Mouse (Mus musculus) heart, postnatal 25 days (tissue): ENCODE measurements at regions not wholly inside any gene's neighbourhood (a gene's known extent, or its start where the extent isn't known, plus 50 kb on each side); places are given as distances from the start of the nearest gene placed in this dataset.

Source experiments
- DNase-seq: peaks from one replicate; pipeline ENCODE4 v3.0.0; 2022; ENCODE audit warnings: low spot score
- intact Hi-C: fragments of 180-260 bp; cut with DNase I; formaldehyde crosslinking; loops from one replicate; pipeline ENCODE4 v1.15.1; 2025

DNA sequence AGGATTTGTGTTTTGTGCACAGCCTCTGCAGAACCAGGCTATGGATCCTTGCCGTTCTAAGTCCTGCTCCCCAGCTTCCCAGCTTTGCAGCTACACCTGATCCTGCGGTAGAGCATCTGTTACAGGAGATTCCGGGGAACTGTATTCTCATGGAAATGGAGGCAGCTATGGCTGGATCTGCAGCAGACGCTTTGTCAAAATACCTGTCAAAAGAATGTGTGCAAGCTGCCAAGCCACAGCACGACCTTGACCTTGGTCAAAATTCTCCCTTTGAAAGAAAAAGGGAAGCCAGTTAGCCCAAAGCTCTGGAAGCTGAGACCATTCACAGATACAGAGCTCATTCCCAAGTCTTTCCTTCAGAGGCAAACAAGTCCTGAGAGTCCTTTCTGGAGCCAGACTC, 255.3 kb downstream of the Med13l start:
- intact Hi-C loops, result no loop called here

DNA sequence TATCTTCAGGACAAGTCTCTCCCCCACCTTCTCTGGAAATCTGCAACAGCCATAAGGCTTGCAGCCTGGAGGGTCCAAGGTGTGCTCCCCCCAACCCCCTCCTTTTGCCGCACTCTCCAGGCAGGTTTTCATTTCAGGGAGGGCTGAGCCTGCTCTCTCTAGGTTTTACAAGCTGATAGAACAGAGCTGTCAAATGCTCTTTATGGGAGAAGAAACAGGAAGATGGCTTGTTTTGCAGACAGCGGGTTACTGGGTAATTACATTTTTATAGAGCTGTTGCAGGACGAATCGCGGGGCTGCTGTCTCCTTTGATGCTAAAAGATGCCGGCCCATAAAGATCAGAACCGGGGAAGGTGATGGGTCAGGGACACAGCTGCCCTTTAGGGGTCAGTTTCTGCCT, 257.8 kb downstream of the Med13l start:
- intact Hi-C loops, result no loop called here
- DNase-seq, result no peak

More for the DNA sequence above, 255.3 kb downstream of the Med13l start:
- DNase-seq, result no peak

DNA sequence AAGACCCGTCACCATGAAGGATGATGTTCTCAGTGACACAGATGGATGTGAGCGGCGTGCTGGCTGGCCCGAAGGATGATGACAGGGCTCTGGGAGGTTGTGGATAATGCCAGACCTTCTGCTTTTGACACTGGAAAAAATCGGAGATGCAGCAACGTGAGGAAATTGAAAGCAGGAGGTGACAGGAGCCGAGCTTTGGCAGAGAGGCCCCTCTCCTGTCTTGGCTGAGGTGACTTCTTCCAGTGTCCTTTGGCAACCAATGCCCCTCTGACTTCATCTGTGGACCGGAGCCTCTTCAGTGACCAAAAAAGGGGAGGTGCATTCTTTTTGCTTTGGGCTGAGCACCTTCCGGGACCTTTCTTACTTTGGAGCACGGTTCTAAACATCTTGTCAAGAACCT, 264.3 kb downstream of the Med13l start:
- intact Hi-C loops, result no loop called here
- no peak for DNase-seq

DNA sequence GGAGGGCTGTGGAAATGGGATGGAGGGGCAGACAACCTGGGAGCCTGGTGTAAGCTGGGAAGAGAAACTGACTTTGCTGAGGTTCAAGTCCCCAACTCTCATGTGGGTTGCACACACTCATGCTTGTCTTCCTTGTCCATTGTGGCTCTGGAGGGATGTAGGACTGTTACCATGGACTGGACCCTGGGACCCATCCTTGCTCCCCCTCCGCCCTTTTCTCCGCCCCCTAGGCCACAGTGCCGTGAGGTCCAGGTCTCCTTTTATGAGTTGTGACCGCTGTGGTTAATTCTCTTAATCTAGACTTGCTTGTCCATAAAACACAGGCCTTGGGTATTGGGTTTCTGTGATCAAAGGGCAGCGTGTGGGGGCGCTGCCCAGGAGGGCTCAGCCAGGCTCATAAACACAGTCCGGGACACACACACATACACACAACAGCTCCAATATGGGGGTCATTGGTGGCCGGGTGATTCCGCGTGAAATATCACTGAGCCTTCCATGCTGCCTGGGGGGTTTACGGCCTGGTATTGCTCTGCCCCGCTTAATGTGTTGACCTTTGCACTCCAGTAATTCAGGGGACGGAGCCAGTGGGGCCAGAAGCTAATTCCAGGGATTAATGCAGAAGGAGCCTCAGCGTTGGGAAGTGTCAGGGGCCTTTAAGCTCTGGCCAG, 268.7 kb downstream of the Med13l start:
- no peak for DNase-seq
- intact Hi-C loops, result no loop called here

DNA sequence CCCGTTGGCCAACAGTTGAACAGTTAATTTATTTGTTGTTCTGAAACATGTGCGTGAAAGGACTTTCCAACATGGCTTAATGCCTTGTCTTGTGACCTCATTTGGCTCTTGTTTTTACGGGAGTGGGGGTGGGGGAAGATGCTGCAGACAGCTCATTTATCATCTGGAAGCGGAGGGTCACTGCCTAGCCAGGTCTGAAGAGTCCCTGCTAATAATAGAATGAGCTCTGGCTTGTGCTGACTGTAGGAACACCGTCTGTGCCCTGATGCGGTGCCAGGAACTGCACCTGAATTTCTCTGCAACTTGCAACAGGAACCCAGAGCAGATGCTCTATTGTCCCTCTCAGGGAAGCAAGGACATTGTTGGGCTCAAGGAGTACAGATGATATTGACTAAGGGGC, 272.2 kb downstream of the Med13l start:
- intact Hi-C loops, result no loop called here
- DNase-seq, result no peak

DNA sequence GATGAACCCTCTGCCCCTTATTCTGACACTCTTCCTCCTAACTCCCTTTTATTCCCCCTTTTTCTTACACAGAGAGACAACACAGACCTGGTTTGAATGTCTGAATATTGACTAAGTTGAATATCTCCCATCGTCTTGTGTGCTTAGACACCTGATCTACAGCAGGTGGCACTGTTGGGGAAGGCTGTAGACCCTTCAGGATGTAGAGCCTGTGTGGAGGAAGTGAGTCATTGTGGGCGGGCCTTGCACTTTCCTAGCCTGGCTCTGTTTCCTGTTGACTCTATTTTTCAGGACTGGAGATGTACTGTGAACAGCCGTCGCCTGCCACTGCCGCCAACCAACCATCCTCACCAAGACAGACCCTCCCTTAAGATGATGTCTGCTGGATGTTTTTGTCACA, 273.6 kb downstream of the Med13l start:
- intact Hi-C loops, result no loop called here
- DNase-seq, result no peak

DNA sequence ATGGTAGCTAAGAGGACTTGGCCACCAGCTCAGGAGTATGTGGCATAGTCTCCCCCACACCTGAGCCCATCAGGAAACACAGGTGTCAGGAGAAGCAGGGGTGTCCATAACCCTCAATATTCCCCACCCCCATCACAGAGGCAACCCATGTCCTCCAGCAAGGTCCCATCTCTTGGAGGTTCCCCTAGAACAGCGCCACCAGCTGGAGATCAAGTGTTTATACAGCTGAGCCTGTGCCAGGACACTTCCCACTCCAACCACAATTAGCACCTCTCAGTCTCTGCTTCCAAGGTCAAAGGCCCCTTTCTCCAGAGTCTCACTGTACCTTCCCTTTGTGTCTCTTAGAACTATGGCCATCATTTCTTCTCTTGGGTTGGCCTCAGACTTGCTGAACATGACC, 276.5 kb downstream of the Med13l start:
- no peak for DNase-seq
- intact Hi-C loops, result no loop called here

DNA sequence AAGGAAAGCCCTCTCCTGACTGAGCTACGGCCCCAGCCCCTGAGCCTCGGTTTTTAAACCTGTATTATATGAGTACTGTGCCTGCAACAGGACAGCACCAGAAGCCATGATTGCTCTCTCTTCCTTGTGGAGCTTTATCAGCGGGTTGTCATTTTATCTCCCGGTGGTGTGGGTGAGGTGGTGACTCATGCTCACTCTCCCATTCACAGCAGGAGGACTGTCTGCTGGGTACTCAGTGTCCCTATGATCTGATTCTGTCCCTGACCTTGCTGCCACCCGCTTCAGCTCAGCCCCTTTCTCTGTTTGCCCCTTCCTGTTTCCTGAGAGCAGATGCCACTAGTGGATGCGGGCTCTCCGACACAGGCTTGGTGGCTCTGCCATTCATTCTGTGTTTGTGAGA, 277.9 kb downstream of the Med13l start:
- intact Hi-C loops, result no loop called here
- DNase-seq, result no peak

DNA sequence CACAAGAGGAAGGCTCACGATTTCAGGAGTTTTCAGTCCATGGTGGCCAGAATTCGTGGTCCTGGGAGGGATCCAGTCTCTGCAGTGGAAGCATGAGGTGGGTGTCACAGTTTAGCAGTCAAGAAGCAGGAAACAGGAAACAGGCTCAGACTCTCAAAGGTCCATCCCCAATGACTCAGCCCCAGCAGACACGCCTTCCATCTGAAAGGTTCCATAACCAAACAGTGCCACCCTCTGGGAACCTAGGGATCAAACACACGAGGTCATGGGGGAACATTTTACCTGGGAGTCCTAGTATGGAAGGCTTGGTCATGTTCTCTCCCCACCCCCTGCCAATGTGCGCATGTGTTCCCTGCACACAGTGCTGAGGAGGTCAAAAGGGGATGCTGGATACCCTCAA, 279.4 kb downstream of the Med13l start:
- intact Hi-C loops, result no loop called here
- DNase-seq, result no peak

DNA sequence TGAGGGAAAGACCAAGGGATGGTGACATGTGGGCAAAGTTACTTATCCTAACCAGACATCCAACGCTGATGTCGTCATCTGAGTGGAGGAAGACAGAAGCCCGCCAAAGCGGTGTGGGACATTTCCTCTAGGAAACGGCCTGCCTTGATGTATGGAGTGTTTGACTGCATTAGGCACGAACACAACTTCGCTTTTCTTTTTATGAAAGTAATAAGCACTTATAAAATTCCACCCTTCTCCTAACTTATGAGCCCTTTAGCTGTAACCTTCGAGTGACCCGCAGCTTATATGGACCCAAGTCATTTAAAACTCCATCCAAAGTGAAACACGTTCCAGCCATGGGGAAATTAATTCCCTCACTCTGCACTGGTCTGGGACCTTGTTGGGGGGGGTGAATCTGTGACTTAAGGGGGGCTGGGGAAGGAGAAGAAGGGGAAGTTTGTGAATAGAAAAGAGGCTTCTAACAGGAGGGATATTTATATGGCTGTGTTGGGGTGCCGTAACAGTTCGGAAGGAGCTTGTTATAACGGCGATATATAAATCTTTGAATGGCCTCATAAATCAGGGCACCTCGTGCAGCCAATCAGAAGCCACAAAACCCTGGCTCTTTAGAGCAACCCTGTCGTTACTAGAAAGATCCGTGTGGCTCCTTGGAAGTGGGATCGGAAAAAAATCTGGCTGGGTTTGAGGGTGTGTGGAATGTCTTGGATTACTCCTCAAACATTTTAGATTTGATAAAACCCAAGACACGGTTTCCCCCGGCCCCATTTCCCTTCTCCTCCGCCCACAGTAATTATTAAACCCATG, 280.9 kb downstream of the Med13l start:
- intact Hi-C loops, result no loop called here
- no peak for DNase-seq

DNA sequence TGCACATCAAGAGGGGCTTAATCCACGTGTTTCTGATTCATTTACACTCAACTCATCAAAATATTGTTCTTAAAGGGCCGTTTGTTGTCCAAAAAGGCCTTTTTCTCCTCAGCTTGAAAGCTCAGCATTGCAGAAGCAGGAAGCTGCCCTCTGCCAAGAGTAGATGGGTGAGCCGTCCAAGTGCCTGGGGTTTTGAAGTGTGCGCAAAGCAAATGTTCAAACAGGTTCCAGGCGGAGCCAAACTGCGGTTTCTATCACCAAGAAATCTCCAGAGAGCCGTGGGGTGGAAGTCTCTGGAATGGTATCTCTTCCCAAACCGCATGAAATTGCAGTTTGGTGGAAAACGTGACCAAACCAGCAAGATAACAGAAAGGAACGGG, 281.5 kb downstream of the Med13l start:
- no peak for DNase-seq
- intact Hi-C loops, result no loop called here

DNA sequence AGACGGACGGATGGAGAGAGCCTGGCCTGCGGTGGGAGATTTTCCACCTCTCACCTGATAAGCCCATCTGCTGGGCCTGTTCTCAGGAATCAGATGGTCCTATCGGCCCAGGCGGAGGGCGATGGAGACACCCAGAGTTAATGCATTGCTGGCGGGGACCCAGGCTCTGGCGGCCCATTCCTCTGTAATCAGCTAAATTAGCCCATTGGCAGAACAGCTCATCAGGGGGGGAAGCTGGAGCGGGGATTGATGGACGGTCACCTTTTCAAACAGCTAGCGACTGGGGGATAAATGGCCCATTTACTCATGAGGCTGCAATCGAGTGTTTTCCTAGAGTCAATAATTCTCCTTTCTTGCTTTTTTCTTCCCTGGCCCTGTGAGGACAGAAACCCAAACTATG, 296.5 kb downstream of the Med13l start:
- DNase-seq, result no peak
- intact Hi-C loops, result no loop called here

DNA sequence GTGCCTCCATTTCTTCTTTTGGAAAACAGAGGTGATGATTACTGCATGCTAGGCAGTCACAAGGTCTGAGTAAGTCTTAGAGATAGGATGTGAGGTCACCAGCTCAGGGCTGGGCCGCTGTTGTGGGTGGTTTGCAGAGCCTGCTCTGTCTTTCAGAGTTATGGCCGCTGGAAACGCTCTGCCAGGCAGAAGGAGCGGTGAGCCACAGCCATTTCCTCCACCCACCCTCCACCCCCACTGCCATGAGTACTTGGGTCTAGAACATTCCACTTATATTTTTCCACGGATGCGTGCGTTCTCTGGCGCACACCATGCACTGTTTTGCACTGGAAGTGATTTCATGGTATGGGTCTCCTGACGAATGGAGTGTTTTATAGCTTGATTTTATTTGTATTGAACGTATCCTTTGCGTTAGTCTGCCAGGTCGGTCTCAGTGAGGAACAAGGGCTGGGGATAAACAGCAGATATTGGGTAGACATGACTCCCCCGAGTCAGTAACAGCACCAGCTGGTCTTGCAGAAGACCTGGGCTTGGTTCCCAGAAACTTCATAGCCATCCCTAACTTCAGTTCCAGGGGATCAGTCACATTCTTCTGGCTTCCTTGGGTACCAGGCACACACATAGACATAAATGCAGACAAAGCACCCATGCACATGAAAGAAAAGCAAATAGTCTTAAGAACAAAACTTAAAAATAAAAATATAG, 300.8 kb downstream of the Med13l start:
- intact Hi-C loops, result no loop called here
- DNase-seq, result no peak

DNA sequence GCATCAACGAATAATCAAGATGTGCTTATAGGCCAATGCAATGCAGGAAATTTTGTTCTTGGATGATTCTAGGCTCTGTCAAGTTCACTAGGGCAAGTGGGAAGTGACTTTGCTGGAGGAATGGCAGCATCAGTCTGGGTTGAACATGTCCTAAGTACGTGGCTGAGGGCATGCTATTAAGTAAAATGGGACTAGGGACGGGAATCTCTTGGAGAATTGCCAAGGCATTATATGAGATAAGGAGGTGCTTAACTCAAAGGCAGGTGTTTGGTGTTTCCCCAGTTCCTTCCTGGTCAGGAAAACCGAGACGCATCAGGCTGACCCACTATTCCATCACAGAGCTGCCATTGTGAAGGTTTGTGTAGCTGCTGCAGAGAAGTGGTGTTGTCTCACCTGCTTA, 307.0 kb downstream of the Med13l start:
- no peak for DNase-seq
- intact Hi-C loops, result no loop called here

DNA sequence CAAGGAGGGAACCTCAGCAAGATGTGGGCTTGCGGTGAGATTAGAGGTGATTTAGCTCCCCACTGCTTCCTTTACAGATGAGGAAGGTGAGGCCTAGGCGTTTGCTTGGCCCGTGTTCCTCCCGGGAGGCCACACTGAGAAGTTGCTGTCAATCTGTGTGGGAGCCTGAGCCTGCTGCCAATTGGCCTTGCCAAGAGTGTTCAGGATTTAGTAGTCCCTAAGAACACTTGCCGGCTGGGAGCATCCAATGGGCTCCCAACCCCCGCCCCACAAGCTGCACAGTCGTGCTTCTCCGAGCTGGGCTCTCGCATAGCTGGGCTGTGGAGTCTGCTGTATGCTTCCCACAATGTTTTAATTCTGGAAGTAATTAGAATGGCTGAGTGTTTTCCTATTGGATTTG, 308.9 kb downstream of the Med13l start:
- DNase-seq, result no peak
- intact Hi-C loops, result no loop called here

DNA sequence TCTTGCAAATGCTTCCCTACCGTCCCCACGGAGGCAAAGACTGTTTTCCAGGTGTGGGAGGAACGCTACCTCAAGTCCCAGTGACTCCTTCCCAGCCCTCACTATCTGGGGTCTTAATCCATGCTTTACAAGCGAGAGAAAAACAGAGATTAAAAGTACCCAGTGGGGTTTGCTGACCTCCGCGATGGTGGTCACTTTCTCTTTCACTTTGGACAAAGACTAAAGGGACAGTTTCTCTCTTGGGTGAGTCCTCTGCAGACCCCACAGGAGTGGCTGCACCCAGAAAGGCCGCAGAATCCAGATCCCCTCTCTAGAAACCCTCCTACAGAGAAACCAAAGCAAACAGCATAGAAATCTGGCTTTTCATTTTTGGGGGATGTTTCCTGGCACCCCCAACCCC, 313.4 kb downstream of the Med13l start:
- no peak for DNase-seq
- intact Hi-C loops, result loop anchor here (5.0 to 10.0 kb wide), 2 partner anchors 92 to 511 kb away; no protein-coding TSS in a partner anchor

DNA sequence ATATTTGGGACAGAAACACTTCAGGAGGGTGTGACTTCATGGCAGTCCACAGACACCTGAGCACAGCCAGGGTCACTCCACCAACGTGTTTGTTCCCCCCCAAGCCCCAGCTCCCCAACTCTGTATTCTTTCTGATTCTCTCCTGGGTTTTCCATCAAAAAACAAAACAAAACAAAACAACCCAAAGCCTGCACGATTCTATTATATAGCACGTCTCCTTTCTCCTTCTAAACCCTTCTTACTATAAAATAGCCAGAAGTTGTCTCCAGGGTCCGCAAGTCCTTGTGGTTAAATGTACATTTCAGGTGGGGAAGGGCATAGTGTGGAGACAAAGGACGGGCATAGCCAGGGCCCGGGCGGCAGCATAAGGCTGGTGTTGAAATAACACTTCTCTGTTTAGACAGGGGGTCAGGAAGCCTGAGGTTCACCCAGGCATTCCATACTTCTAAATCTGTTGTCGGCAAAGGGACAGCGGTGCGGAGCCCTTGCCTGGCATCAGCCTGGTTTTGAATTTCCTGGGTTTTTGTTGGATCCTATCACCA, 314.7 kb downstream of the Med13l start:
- intact Hi-C loops, result loop anchor here (5.0 to 10.0 kb wide), 2 partner anchors 510 to 797 kb away; partner anchors contain the start of gene Tbx3
- no peak for DNase-seq

DNA sequence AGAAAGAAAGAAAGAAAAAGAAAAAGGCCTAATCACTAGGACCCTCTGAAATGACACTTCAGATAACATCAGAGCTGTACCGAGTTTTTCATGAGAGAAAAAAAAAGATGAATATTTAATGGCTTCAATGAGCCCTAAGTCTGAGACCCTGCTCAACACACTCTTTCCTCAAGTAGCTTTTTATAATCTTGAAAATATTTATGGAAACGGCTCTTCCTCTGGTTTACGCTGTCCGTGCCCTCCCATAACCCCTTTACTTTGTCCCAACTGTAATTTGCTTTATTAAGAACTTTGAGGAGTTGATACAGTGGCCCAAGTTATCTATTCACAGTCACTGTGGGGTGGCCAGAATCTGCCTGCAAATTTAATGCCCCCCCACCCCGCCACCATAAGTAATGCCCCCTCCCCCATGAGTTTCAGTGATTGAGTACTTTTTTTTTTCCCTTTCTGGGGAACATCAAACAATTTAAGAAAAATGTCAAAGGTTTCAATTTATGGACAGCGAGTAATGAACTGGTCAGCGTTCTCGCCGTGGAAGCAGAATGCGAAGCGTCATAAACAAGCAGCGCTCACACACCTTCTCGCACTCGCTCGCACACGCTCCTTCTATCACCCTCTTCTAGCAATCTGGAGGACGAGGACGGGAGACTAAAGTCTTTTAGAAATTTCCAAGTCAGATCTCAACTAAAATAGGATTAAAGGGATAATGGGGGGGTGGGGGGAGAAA, 316.3 kb downstream of the Med13l start:
- no peak for DNase-seq
- intact Hi-C loops, result loop anchor here (5.0 to 10.0 kb wide), 2 partner anchors 508 to 796 kb away; partner anchors contain the start of gene Tbx3

DNA sequence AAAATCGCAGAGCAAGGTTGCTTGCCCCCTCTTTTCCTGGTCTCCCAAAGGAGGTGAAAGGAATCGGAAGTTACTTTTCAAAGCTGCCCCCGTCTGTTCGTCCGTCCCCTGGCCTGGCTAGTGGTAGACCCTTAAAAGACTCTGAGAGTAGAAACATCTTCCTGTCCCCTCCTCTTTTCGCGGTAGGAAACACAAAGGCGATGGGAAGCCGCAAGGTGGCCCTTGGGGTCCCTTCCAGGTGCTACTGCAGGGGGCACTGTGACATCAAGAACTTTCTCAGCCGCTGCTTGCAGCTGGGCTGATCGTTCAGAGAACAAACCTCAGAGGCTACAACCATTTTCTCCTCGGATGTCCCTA, 316.8 kb downstream of the Med13l start:
- DNase-seq, result no peak
- intact Hi-C loops, result loop anchor here (5.0 to 10.0 kb wide), 2 partner anchors 508 to 795 kb away; partner anchors contain the start of gene Tbx3

DNA sequence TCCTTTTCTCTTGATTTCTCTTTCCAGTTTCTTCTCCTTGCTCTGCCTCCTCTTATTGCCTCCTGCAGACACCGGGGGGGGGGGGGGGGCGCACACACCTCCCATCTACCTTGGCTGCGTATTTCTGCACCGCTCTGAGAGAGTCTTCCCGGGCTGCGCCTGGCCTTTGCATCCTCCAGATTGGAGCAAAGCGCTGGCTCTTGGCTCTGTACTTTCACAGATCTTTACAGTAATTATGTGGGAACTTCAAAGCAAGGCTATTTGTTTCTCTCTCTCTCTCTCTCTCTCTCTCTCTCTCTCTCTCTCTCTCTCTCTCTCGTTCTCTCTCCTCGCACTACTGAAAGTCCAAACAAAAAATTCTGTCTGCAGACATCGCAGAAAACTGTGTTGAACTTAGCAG, 317.4 kb downstream of the Med13l start:
- intact Hi-C loops, result loop anchor here (5.0 to 10.0 kb wide), 2 partner anchors 507 to 794 kb away; partner anchors contain the start of gene Tbx3
- DNase-seq, result no peak
